Mouse (Mus musculus): ENCODE measurements at regions not wholly inside any gene's neighbourhood (a gene's known extent, or its start where the extent isn't known, plus 50 kb on each side); places are given as distances from the start of the nearest gene placed in this dataset.
A peak's percentile ranks its signal among the peaks of the same experiment; 100 is the strongest.

DNA sequence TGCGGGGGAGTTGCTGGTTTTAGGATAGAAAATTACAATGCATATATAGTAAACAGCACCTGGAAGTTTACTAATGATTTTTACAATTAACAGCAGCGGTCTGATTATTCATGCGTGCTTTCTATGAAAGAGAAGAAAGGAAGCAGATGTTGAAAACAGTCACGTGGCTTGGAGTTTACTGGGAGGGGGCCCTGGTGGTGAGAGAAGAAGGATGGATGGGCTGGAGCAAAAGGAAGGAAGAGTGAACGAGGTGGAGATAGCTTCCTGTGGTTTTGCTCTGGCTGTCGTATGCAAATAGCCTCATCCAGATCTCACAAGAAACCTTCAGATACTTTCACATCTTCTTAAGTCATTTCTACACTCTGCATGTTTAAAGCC, 606.1 kb upstream of the Id2 start:
- Histone ChIP-seq H3K4me3 (no peak overlapping the region), H3K4me2 (peak overlapping the region; percentile 25; the same call in 1 of the 2 replicates), H3K27me3 (no peaks in the 10 kb centered on the region), H3K4me1 (no peaks in the 10 kb centered on the region), H3K9me3 (no peaks in the 10 kb centered on the region), H3K36me3 (no peaks in the 10 kb centered on the region), H3K27ac (no peak overlapping the region), H3K9ac (no peak overlapping the region)
- no peak for ATAC-seq (ENCODE audit: borderline replicate concordance, extremely low read depth, low FRiP score, low TSS enrichment)
- WGBS = 22% methylated on average over 6 of the region's 6 CpGs

DNA sequence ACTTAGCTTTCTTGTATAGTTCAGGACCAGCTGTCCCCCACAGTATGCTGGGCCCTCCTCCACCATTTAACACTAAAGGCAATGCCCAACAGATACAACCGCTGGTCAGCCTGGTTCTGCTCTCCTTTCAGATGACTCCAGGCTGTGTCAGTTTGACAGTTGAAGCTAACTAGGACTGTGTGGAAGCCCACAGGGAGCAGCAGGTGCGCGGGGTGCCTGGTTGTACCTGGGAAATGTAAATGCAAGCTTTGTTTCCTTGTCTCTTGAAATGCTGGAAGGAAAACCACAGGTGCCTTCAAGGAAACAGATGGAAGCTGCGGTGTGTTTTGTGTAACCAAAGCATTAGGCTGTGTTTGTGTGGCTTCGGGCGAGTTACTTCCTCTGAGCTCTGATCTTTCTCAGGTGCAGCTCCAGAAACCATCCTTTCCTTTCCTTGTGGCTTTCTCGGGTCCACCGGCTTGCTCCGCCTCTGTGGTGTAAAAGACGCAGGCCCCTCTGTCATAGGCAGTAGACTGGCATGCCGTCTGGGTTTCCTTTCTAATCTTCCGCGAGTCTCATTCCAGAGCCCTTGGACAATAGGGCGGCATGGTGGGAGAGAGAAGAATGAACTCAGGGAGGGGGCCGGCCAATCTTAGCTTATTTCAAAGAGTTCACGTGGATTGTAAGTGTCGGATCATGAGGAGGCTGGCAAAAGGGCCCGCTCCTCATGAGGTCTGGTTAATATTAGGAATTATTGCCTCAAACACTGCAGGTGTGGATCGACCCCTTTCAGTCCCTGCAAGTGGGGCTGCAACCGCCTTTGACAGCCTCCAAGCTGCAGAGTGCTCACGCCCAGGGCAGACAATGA, 605.5 kb upstream of the Id2 start:
- no peak overlapping the region for H3K9ac ChIP-seq
- H3K27me3 ChIP-seq = no peaks in the 10 kb centered on the region
- no peaks in the 10 kb centered on the region for H3K36me3 ChIP-seq
- H3K9me3 ChIP-seq = no peaks in the 10 kb centered on the region
- H3K4me2 ChIP-seq = peak overlapping the region; percentile 25
- no peak overlapping the region for H3K4me3 ChIP-seq
- ATAC-seq (ENCODE audit: borderline replicate concordance, extremely low read depth, low FRiP score, low TSS enrichment) = no peak
- H3K27ac ChIP-seq = no peak overlapping the region
- H3K4me1 ChIP-seq = no peaks in the 10 kb centered on the region
- 23% methylated on average over 21 of the region's 21 CpGs for WGBS

DNA sequence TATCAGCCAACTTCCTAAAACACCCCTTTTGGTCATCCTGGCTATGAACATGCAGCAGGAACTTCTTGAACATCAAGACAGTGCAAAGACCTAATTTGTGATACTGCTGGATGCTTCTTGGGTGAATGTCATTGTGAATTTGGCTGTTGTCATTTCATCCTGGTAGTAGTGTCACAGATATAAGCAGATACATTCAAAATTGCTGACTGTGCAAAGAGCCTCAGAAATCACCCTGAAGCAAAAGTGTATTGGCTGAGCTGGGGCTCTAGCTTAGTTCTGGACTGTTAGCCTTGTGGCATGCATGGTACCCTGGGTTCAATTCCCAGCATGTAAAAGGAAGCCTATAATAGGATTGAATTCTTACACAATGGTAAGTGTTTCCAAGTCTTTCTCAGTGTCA, 590.1 kb upstream of the Id2 start:
- H3K9me3 ChIP-seq = no peaks in the 10 kb centered on the region
- no peak overlapping the region for H3K27ac ChIP-seq
- H3K36me3 ChIP-seq = no peaks in the 10 kb centered on the region
- ATAC-seq (ENCODE audit: borderline replicate concordance, extremely low read depth, low FRiP score, low TSS enrichment) = no peak
- no peak overlapping the region for H3K9ac ChIP-seq
- no peak overlapping the region for H3K4me3 ChIP-seq
- no peaks in the 10 kb centered on the region for H3K4me1 ChIP-seq
- H3K4me2 ChIP-seq = no peak overlapping the region
- H3K27me3 ChIP-seq = no peaks in the 10 kb centered on the region

DNA sequence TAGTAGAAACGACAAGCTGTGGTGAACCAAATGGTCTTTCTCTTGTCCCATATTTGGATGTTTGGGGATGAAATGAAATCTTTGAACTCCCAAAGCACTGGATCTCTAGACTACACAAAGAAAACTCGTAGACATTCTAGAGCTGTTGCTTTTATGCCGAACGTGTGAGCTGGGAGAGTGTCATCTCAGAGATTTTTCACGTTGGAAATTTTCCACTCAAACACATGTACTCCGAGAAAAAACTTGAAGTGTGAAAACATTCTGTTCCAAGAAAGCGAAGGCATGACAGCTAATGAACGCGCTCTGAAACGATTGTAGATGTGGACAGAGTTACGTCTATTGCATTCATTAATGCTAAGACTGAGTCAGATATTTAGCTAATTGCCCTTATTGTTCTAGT, 579.7 kb upstream of the Id2 start:
- Histone ChIP-seq H3K27ac (no peak overlapping the region), H3K4me1 (peaks cover 5% of the 10 kb centered on the region; the same call in 1 of the 2 replicates), H3K4me2 (no peak overlapping the region), H3K9me3 (no peaks in the 10 kb centered on the region), H3K9ac (no peak overlapping the region), H3K27me3 (no peaks in the 10 kb centered on the region), H3K4me3 (no peak overlapping the region), H3K36me3 (no peaks in the 10 kb centered on the region)
- ATAC-seq (ENCODE audit: borderline replicate concordance, extremely low read depth, low FRiP score, low TSS enrichment) = no peak
- WGBS = 74% methylated on average over 11 of the region's 11 CpGs

DNA sequence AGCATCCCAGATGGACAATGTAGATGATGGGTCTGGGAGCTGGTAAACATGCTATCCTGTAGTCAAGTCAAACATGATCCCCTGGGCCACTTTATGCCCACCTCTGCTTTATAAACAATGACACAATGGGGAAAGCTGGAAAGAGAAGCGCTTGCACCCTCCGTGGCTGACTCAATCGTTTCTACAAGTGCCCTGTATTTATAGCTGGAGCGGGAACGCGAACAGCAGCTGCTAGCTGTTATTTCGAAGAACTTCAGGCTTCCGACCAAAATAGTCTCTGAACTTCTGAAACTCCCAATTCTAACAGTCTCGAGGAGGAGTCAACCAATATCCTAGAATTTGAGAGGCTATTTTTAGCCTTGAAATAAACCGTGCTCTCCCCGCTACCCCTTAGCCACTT, 571.4 kb upstream of the Id2 start:
- no peak overlapping the region for H3K4me3 ChIP-seq
- WGBS = 74% methylated on average over 11 of the region's 11 CpGs
- no peaks in the 10 kb centered on the region for H3K9me3 ChIP-seq
- H3K36me3 ChIP-seq = no peaks in the 10 kb centered on the region
- H3K9ac ChIP-seq = no peak overlapping the region
- no peak overlapping the region for H3K27ac ChIP-seq
- H3K4me2 ChIP-seq = no peak overlapping the region
- no peaks in the 10 kb centered on the region for H3K4me1 ChIP-seq
- H3K27me3 ChIP-seq = no peaks in the 10 kb centered on the region
- no peak for ATAC-seq (ENCODE audit: borderline replicate concordance, extremely low read depth, low FRiP score, low TSS enrichment)

DNA sequence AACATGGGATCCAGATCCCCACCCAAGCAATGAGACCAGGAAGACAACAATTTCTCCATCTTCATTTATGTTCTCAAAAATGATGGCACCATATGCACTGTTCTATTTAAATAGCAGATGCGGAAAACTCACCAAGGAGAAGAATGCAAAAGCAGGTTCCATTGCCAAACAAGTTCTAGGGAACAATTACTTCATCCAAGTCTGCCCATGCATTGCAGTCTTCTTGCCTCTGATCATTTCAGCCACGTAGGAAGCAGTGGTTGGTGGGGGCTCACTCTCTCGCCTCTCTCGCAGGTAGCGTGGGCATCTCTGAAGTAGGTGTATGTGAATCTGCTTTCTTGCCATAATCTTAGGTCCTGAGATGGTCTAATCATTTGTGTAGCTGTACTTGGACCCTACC, 557.5 kb upstream of the Id2 start:
- H3K4me2 ChIP-seq = no peak overlapping the region
- no peaks in the 10 kb centered on the region for H3K9me3 ChIP-seq
- no peak overlapping the region for H3K9ac ChIP-seq
- H3K36me3 ChIP-seq = no peaks in the 10 kb centered on the region
- H3K4me1 ChIP-seq = no peaks in the 10 kb centered on the region
- H3K27me3 ChIP-seq = no peaks in the 10 kb centered on the region
- no peak overlapping the region for H3K4me3 ChIP-seq
- 92% methylated on average over 5 of the region's 5 CpGs for WGBS
- H3K27ac ChIP-seq = no peak overlapping the region
- ATAC-seq (ENCODE audit: borderline replicate concordance, extremely low read depth, low FRiP score, low TSS enrichment) = no peak

DNA sequence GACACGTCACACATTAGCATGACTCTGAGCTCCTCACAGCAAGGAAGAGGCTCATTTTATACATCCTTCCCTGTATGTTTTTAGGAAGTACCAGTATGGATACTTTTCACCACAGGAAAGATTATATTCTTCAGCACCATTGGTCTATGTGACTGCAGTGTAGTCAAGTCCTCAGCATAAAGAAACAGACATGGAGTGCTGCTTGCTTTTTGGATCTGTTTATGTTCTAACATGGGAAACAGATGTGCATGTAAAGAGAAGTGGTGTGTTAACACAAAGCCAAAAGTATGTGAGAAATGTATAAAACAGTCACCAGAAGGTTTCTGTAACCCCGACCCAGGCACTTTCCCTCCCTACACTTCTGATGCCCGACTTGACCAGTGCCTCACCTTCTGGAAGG, 553.3 kb upstream of the Id2 start:
- H3K4me2 ChIP-seq = no peak overlapping the region
- no peak overlapping the region for H3K9ac ChIP-seq
- no peaks in the 10 kb centered on the region for H3K36me3 ChIP-seq
- H3K27ac ChIP-seq = no peak overlapping the region
- no peaks in the 10 kb centered on the region for H3K9me3 ChIP-seq
- H3K4me1 ChIP-seq = no peaks in the 10 kb centered on the region
- no peak for ATAC-seq (ENCODE audit: borderline replicate concordance, extremely low read depth, low FRiP score, low TSS enrichment)
- no peak overlapping the region for H3K4me3 ChIP-seq
- H3K27me3 ChIP-seq = no peaks in the 10 kb centered on the region
- 69% methylated on average over 3 of the region's 3 CpGs for WGBS

DNA sequence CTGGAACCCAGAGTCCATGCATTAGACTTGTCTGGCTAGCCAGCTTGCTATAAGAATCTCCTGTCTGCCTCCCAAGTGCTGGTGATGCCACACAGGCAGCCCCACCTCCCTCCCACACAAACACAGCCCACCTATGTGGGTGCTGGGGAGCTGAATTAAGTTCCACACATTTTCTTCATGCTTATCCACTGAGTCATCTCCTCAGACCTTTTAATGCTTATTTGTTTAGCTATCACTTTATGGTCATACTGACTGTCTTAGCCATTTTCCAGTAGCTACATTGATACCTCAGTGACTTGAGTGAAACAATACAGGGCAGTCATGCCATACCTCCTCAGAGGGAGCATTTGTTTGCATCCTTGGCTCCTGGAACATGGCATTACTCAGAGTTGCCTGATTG, 531.1 kb upstream of the Id2 start:
- Histone ChIP-seq H3K4me2 (no peak overlapping the region), H3K9me3 (no peaks in the 10 kb centered on the region), H3K4me1 (no peaks in the 10 kb centered on the region), H3K9ac (no peak overlapping the region), H3K36me3 (no peaks in the 10 kb centered on the region), H3K27ac (no peak overlapping the region), H3K4me3 (no peak overlapping the region), H3K27me3 (no peaks in the 10 kb centered on the region)
- ATAC-seq (ENCODE audit: borderline replicate concordance, extremely low read depth, low FRiP score, low TSS enrichment) = no peak

DNA sequence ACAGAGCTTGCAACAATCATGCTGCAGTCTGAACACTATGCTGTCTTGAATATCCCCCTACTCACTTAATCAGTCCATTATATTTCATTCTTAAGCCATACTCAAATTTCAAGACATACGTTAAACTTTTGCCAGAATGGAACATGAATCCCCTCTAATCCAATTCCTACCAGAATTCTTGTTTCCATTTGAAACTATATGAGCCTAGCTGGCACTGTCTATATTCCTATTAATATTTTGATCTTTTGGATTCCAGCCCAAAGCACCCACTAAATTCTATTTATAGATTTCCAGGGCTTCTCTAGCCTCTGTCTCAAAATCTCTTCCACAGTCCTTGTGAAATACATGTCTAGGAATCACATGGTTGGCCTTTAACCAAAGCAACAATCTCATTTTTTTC, 528.9 kb upstream of the Id2 start:
- 53% methylated on average over 1 of the region's 1 CpGs for WGBS
- no peak overlapping the region for H3K27ac ChIP-seq
- H3K36me3 ChIP-seq = no peaks in the 10 kb centered on the region
- ATAC-seq (ENCODE audit: borderline replicate concordance, extremely low read depth, low FRiP score, low TSS enrichment) = no peak
- H3K4me3 ChIP-seq = no peak overlapping the region
- no peaks in the 10 kb centered on the region for H3K4me1 ChIP-seq
- no peaks in the 10 kb centered on the region for H3K27me3 ChIP-seq
- no peak overlapping the region for H3K9ac ChIP-seq
- no peaks in the 10 kb centered on the region for H3K9me3 ChIP-seq
- no peak overlapping the region for H3K4me2 ChIP-seq

DNA sequence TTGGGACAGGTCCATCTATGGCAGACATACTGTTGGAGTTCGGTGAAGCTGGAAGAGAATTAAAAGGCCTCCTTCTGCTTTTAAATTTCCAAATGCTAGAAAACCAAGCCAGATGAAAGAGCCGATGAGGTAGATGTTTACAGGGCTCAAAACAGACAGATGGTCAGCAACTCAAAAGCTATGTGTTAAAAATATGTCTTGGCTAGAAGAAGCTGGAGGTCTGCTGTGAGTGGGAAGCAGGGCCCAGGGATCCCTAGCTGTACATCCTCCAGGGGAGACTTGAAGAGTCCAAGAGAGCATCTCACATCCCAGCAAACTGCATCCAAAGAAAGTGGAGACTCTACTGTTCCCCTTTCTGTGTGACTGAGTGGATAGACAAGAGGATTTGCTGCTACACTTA, 526.5 kb upstream of the Id2 start:
- H3K36me3 ChIP-seq = no peaks in the 10 kb centered on the region
- no peaks in the 10 kb centered on the region for H3K4me1 ChIP-seq
- no peaks in the 10 kb centered on the region for H3K27me3 ChIP-seq
- no peak for ATAC-seq (ENCODE audit: borderline replicate concordance, extremely low read depth, low FRiP score, low TSS enrichment)
- H3K4me2 ChIP-seq = no peak overlapping the region
- no peak overlapping the region for H3K27ac ChIP-seq
- no peak overlapping the region for H3K4me3 ChIP-seq
- 85% methylated on average over 2 of the region's 2 CpGs for WGBS
- H3K9ac ChIP-seq = no peak overlapping the region
- no peaks in the 10 kb centered on the region for H3K9me3 ChIP-seq

DNA sequence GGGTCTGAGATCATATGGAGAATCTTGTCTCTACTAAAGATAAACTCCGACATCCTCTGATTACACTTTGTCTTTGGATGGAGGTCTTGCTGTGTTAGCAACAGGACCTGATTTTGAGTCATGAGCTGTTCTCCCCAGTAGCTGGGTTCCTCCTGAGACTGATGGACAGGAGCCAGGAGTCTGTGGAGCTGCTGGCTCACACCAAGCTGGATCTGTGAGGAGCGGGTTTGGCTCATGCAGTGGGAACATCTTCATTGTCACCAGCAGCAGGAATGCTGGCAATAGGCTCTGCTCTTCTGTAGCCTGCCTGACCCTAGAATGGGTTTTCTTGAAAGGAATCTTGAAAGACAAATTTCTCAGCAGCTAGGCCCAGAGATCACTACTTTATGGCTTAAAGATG, 524.2 kb upstream of the Id2 start:
- 0 out of 2 replicates have a peak, but pooled peaks cover 4% of the 10 kb centered on the region for H3K4me1 ChIP-seq
- H3K27ac ChIP-seq = no peak overlapping the region
- no peak overlapping the region for H3K4me3 ChIP-seq
- no peak for ATAC-seq (ENCODE audit: borderline replicate concordance, extremely low read depth, low FRiP score, low TSS enrichment)
- H3K27me3 ChIP-seq = no peaks in the 10 kb centered on the region
- H3K4me2 ChIP-seq = no peak overlapping the region
- H3K9me3 ChIP-seq = no peaks in the 10 kb centered on the region
- WGBS = 69% methylated on average over 2 of the region's 2 CpGs
- H3K9ac ChIP-seq = no peak overlapping the region
- no peaks in the 10 kb centered on the region for H3K36me3 ChIP-seq

DNA sequence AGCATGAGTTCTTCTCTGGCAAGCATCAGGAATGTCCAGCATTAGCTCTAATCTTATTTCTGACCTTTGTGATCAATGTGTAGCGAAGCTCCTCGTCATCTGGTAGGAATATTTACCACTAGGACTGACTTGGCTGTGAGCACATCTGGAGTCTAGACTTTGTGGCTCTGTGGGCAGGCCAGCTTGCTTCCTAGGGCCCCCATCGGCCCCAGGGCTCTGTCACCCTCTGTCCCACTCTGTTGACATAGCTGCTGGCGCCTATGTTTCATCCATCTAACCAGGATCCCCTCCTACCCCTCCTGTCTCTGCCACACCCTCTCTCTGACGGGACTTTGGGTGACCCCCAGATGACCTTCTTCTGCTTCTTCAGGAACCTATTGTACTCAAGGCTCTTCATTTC, 520.6 kb upstream of the Id2 start:
- Histone ChIP-seq H3K9me3 (no peaks in the 10 kb centered on the region), H3K27ac (no peak overlapping the region), H3K4me1 (0 out of 2 replicates have a peak, but pooled peaks cover 4% of the 10 kb centered on the region), H3K36me3 (no peaks in the 10 kb centered on the region), H3K27me3 (no peaks in the 10 kb centered on the region), H3K4me3 (no peak overlapping the region), H3K4me2 (no peak overlapping the region), H3K9ac (no peak overlapping the region)
- no peak for ATAC-seq (ENCODE audit: borderline replicate concordance, extremely low read depth, low FRiP score, low TSS enrichment)
- 24% methylated on average over 5 of the region's 5 CpGs for WGBS

DNA sequence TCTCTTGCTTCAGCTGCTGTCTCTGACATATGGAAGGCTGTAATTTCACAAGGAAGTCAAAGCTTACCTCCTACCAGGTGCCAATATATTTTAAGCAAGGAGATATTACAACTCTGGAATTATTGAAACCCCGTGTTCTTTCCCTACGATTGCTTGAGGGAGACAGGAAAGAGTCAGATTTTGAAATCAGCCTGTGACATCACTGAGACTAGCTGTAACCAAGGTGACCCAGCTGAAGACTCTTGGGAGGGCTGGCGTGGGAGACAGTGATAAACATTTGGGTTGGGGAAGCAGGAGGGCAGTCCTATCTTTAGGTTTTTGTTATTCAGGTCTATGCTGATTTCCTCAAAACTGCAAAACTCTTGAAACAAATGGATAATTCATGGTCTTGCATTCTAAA, 518.4 kb upstream of the Id2 start:
- Histone ChIP-seq H3K4me3 (no peak overlapping the region), H3K27me3 (no peaks in the 10 kb centered on the region), H3K9me3 (no peaks in the 10 kb centered on the region), H3K4me2 (no peak overlapping the region), H3K4me1 (0 out of 2 replicates have a peak, but pooled peaks cover 4% of the 10 kb centered on the region), H3K9ac (no peak overlapping the region), H3K27ac (no peak overlapping the region), H3K36me3 (no peaks in the 10 kb centered on the region)
- 55% methylated on average over 3 of the region's 3 CpGs for WGBS
- no peak for ATAC-seq (ENCODE audit: borderline replicate concordance, extremely low read depth, low FRiP score, low TSS enrichment)
